Mouse (Mus musculus): ENCODE data around the gene Idua.
A peak's percentile ranks its signal among the peaks of the same experiment; 100 is the strongest.

Idua gene

DNA sequence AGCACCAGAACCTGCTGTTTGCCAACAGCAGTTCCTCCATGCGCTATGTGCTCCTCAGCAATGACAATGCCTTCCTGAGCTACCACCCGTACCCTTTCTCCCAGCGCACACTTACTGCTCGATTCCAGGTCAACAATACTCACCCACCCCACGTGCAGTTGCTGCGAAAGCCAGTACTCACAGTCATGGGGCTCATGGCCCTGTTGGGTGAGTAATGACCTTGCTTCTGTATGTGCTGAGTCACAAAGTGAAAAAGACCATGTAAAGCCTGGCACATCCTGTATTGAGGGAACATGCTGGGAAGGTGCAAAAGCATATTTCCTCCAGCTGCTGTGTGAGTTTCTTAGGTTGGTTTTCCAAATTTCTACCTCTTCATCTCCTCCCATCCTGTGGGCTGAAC, 20.7 kb downstream of the Idua start:
- no peak for DNase-seq (ENCODE audit: low spot score in 2 of 2)

GRCm38 (mm10) chr5:108689091-108689490, 29.0 kb downstream of the Idua start:
- DNase-seq (ENCODE audit: low spot score in 2 of 2) = no peak

- no peak for DNase-seq (ENCODE audit: low spot score in 2 of 2)
These were observed 31.0 kb downstream of the Idua start for GRCm38 (mm10) chr5:108691152-108691551.

DNA sequence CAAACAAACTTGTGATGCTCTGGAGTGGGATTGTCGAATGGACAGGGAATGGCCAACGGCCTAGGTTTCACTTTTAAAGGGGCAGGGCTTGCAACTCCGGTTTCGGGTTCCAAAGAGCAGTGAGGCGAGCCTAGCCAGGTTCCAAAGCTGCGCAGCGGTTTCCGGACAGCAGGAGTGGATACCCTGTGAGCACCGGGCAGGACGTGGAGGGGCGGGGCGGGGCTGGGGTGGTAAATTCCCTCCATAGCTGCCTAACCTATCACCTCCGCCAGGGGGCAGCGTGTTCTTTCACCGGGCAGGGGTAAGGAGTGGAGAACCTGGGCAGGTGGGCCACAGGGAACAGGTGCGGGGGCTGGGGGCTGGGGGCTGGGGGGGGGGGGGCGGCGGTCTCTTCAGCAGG, 32.1 kb downstream of the Idua start, which contains the start of gene Fgfrl1:
Fgfrl1 (plus strand) TSS at position 112 of the 400 bp plus-strand sequence.
- no peak for DNase-seq (ENCODE audit: low spot score in 2 of 2)

DNA sequence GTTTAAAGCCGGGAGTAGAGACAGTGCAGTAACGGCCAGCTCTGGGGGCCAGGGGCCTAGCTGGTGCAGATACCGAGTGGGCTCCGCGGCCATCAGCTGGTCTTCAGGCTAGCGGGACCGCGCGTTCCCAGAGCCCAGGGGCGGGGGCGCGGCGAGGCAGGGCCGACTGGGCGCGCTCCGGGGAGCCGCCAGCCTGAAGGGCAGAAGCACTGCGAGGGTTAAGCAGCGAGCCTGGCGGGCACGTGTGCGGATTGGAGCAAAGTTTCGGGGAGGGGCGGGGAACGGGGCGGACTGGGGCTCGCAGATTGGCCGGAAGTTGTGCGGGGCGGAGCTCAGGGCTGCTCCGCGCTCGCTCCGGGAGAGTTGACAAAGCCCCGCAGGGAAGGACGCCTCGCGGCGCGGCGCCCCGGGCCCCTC, 33.7 kb downstream of the Idua start:
- peak; percentile 55 to 56 for DNase-seq (ENCODE audit: low spot score in 2 of 2)

DNA sequence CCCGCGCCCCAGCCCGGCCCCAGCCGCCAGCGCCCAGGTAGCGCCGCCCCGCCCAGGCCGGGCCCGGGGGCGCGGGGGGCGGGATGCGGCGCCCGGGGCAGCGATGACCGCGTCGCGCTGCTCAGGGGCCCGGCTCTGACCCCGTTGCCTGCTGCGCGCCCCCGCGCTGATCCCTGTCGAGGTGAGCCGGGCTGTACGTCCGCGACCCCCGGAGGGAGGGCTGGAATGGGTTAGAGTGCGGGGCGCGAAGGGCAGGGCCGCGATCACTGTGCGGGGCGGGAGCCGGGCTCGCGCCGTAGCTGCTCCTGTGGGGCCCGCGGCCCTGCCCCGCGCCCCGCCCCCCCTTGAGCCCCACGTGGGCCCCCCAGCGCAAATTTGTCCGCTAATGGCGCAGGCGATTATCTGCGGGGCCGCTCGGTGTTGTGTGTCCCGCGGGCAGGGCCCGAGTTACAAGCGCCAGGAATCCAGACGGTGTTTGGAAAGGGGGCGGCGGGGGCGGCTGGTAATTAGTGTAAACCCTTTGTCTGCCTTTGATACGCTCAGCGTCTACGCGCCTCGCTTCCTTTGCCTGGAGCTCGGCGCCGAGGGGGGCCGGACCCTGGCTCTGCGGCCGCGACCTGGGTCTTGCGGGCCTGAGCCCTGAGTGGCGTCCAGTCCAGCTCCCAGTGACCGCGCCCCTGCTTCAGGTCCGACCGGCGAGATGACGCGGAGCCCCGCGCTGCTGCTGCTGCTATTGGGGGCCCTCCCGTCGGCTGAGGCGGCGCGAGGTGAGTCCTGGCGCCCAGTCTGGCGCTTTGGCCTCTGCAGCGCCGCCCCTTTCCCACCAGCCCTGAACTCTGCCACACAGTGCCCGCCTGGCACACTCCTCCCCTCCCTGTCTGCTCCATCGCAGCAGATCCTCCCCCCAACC, 34.5 kb downstream of the Idua start:
- no peak for DNase-seq (ENCODE audit: low spot score in 2 of 2)

GRCm38 (mm10) chr5:108695861-108696260, 35.7 kb downstream of the Idua start:
- DNase-seq (ENCODE audit: low spot score in 2 of 2) = no peak

- no peak for DNase-seq (ENCODE audit: low spot score in 2 of 2)
These were observed 36.4 kb downstream of the Idua start for GRCm38 (mm10) chr5:108696542-108696941.

- DNase-seq (ENCODE audit: low spot score in 2 of 2) = peak; percentile 55 to 60
These were observed 37.2 kb downstream of the Idua start for GRCm38 (mm10) chr5:108697341-108697753.

DNA sequence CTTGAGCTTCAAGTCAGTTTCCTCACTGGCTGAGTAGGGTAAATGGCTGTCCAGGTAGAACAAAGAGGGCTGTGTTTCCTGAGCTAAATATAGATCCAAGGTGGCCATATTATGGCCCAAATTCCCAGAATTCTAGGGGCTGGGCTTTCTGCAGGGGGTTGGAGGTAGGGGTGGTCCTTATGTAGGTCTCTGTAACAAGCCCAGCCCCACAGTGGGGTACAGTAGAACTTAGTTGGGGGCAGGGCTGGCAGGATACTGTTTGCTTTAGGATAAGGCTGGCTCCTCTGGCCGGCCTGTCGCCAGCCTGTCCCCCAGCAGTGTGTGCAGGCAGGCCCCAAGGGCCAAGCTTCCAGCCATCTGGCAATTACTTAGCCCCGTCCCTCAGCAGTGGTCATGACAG, 40.2 kb downstream of the Idua start:
- DNase-seq (ENCODE audit: low spot score in 2 of 2) = no peak

- no peak for DNase-seq (ENCODE audit: low spot score in 2 of 2)
These were observed 41.4 kb downstream of the Idua start for GRCm38 (mm10) chr5:108701341-108702021.

DNA sequence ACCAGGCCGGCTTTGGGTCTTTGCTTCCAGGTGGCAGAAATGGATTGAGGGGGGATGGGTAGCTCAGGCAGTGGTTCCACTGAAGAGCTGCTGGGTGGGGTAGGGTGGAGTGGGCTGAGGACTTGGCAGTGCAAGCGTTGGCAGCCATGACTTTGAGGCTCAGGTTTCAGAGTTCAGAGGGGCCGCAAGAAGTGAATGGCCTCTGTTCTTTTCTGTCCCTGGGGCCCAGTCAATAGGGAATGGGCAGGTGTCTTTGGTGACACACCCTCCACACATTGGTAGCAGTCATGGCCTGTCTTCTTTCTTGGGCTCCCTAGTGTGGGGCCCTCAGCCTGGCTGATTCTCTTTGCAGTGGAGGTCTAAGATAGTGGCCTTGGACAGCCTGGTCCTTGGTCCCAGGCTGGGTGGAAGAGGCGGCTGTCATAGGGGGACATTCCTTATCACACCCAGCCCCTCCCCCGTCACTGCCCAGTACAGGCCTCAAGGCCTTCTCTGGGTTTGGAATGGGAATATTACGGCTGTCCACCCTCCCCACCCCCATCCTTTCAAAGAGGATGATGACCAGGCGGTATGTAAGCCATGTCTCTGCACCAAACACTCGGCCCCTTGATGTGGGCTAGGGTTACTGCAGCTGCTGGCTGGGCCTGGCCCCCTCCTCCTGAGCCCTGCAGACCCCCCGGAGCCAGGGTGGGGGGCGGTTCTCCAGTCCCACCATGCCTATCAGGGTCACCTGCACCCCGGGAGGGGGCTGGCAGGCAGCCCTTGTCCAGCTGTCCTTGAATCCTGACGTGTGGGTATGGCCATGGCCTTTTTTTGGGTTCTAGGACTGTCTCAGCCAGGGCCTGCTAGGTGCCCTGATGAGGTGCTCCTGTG, 43.9 kb downstream of the Idua start:
- DNase-seq (ENCODE audit: low spot score in 2 of 2) = no peak

- no peak for DNase-seq (ENCODE audit: low spot score in 2 of 2)
These were observed 47.6 kb downstream of the Idua start for GRCm38 (mm10) chr5:108707758-108708157.

DNA sequence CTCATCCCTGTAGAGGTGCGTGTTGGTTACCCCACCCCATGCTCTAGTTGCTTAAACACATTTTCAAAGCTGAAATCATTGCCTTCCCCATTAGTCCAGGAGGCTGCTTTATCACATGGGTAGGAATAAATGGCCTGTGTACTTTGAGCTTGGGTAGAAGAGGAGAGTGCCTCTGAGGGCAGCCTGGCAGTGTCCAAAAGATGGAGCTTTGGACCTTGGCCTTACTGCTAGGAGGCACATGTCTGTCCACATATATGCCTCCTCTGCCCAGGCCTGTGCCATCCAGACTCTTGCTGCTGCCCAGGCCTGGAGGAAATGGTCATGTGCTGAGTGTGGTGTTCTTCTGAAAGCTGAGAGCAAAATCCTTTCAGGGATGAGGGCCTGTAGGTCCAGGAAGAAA, 48.3 kb downstream of the Idua start:
- no peak for DNase-seq (ENCODE audit: low spot score in 2 of 2)

- DNase-seq (ENCODE audit: low spot score in 2 of 2) = no peak
These were observed 49.0 kb downstream of the Idua start for GRCm38 (mm10) chr5:108708981-108709731.

DNA sequence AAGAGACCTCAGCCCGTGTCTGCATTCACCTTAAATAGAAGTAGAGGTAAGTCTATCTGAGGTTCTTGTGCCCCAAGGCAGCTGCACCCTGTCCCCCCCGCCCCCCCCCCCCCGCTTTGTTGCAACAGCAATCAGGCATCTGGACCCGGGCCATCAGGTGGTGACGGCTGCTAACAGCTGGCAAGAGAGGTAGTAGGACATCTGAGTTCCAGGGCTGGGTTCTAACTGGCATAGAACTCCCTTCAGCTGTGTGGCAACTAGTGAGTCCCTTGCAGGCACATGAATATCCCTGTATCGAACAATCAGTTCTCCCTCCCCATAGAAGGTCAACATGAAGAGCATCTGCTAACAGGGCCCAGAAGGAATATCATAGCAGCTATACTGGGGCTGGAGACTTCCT, 51.8 kb downstream of the Idua start:
- DNase-seq (ENCODE audit: low spot score in 2 of 2) = no peak

- no peak for DNase-seq (ENCODE audit: low spot score in 2 of 2)
These were observed 53.0 kb downstream of the Idua start for GRCm38 (mm10) chr5:108713096-108713495.

- DNase-seq (ENCODE audit: low spot score in 2 of 2) = no peak
These were observed 53.6 kb downstream of the Idua start for GRCm38 (mm10) chr5:108713691-108714090.

- DNase-seq (ENCODE audit: low spot score in 2 of 2) = peak in 1 of 2 experiments; percentile 28
These were observed 54.0 kb downstream of the Idua start for GRCm38 (mm10) chr5:108714149-108714548.

DNA sequence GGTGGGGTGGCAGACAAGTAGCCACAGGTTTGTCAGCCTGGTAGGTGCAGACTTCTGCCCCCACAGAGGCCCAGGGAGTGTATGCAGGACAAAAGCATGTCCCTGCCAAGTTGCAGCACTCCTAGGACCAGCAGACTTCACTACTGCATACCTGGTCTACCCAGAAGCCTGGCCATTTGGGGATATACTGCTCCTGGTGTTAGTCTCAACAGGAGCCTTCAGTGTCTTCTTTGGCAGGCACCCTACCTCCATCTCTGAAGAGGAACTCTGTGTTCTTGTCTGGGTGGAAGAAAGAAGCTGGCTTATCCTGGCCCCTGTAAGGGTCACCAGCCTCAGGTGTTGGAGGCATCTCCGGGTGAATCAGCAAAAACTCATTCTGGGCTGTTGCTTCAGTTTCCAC, 55.8 kb downstream of the Idua start:
- no peak for DNase-seq (ENCODE audit: low spot score in 2 of 2)

- DNase-seq (ENCODE audit: low spot score in 2 of 2) = no peak
These were observed 57.9 kb downstream of the Idua start for GRCm38 (mm10) chr5:108718051-108718450.

Data from right cerebral cortex, postnatal 36 days (tissue).